Comparison of ENCODE assay signal across 8 mouse cellular contexts in the genomic region with DNA sequence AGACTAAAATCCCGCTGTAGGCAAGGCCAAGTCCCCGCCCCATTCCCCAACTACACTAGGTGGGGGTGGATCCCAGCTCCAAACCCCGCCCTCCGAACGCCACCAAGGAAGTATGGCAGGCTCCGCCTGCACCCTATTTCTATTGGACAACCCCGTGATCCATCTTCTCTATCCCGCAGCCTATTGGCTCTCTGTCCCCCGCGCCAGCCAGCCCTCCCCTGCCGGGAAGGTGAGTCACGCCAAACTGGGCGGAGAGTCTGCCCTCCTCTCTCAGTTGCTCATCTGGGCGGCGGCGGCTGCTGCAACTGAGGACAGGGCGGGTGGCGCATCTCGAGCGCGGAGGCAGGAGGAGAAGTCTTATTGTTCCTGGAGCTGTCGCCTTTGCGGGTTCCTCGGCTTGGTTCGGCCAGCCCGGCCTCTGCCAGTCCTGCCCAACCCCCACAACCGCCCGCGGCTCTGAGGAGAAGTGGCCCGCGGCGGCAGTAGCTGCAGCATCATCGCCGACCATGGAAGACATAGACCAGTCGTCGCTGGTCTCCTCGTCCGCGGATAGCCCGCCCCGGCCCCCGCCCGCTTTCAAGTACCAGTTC. TPM values are rescaled to one million over a fixed set of nuclear protein-coding genes. Genes with fewer than 3 reads are reported as not detected.
DNase-seq lines count a peak whose midpoint lies in the region; ATAC-seq and TF ChIP-seq lines count a peak whose summit lies in the region.

A gene (plus strand): TSS at position 265 of the 590 bp plus-strand sequence.

- TF ChIP-seq CTCF in bone marrow, adult 2 months (IDR thresholded peaks at IDR 0.05; ENCODE audit: control insufficient read depth, insufficient read depth, low read length): no peak
- no peak for TF ChIP-seq CTCF in midbrain, postnatal 0 days (IDR thresholded peaks at IDR 0.05)

- H3K27me3 ChIP-seq in embryonic facial prominence, embryonic 15.5 days: no peaks in the 10 kb centered on the region
- no peaks in the 10 kb centered on the region for H3K27me3 ChIP-seq in limb, embryonic 14.5 days (ENCODE audit: control insufficient read depth, insufficient read depth, low read length)
- no peaks in the 10 kb centered on the region for H3K27me3 ChIP-seq in midbrain, postnatal 0 days (ENCODE audit: insufficient read depth, low read length)

- peak; percentile 98 for TF ChIP-seq POLR2A in bone marrow, adult 2 months (IDR thresholded peaks at IDR 0.05; ENCODE audit: borderline replicate concordance, control insufficient read depth, low read depth, low read length)
- TF ChIP-seq POLR2A in limb, embryonic 14.5 days (IDR thresholded peaks at IDR 0.05; ENCODE audit: borderline replicate concordance, extremely low read depth, insufficient read depth, insufficient read length): peak; percentile 96

- peak within 1 kb of the TSS; percentile 48 for H3K4me2 ChIP-seq in embryonic facial prominence, embryonic 15.5 days (replicated peaks)
- H3K4me2 ChIP-seq in limb, embryonic 14.5 days (replicated peaks; ENCODE audit: low read depth, low read length, severe bottlenecking): peak within 1 kb of the TSS; percentile 46
- peak within 1 kb of the TSS; percentile 63 for H3K4me2 ChIP-seq in midbrain, postnatal 0 days (ENCODE audit: low read depth, low read length, poor library complexity, severe bottlenecking)

- peak within 1 kb of the TSS; percentile 97 for H3K9ac ChIP-seq in embryonic facial prominence, embryonic 15.5 days
- peak within 1 kb of the TSS; percentile 95 for H3K9ac ChIP-seq in limb, embryonic 14.5 days (ENCODE audit: low read depth, low read length, severe bottlenecking)
- H3K9ac ChIP-seq in midbrain, postnatal 0 days (replicated peaks; ENCODE audit: low read length, poor library complexity, severe bottlenecking): peak within 1 kb of the TSS; percentile 96

- under 1% methylated on average over 43 of the region's 43 CpGs for WGBS in bone marrow, adult 2 months
- 0% methylated on average over 43 of the region's 43 CpGs for WGBS in embryonic facial prominence, embryonic 15.5 days
- under 1% methylated on average over 38 of the region's 43 CpGs for WGBS in limb, embryonic 14.5 days
- under 1% methylated on average over 43 of the region's 43 CpGs for WGBS in midbrain, postnatal 0 days

- H3K9me3 ChIP-seq in embryonic facial prominence, embryonic 15.5 days (replicated peaks): no peaks in the 10 kb centered on the region
- no peaks in the 10 kb centered on the region for H3K9me3 ChIP-seq in limb, embryonic 14.5 days (ENCODE audit: control insufficient read depth, low read length)
- no peaks in the 10 kb centered on the region for H3K9me3 ChIP-seq in midbrain, postnatal 0 days (ENCODE audit: low read length)

- peak; percentile 98 for ATAC-seq in embryonic facial prominence, embryonic 15.5 days (ENCODE audit: insufficient number of reproducible peaks, low FRiP score, low TSS enrichment, low read depth)
- ATAC-seq in limb, embryonic 14.5 days (ENCODE audit: low FRiP score, low read depth): peak; percentile 97
- ATAC-seq in midbrain, postnatal 0 days (ENCODE audit: low FRiP score): peak; percentile 99

- peak within 1 kb of the TSS; percentile 87 for H3K4me3 ChIP-seq in bone marrow, adult 2 months (replicated peaks; ENCODE audit: control insufficient read depth, low read depth, low read length)
- peak within 1 kb of the TSS; percentile 95 for H3K4me3 ChIP-seq in embryonic facial prominence, embryonic 15.5 days (replicated peaks)
- peak within 1 kb of the TSS; percentile 98 for H3K4me3 ChIP-seq in limb, embryonic 14.5 days (replicated peaks; ENCODE audit: low read length)
- peak within 1 kb of the TSS; percentile 98 for H3K4me3 ChIP-seq in midbrain, postnatal 0 days (ENCODE audit: low read depth, low read length)

- DNase-seq in 416B (ENCODE audit: low read depth): peak; percentile 98
- DNase-seq in heart, adult 8-10 months (ENCODE audit: low spot score): peak; percentile 98
- DNase-seq in kidney, adult 9 months: peak; percentile 99
- DNase-seq in limb, embryonic 14.5 days (ENCODE audit: low spot score): peak; percentile 98
- DNase-seq in midbrain, postnatal 0 days (ENCODE audit: low spot score): peak; percentile 99
- DNase-seq in spleen, postnatal 14 days (ENCODE audit: low spot score in 2 of 2): peak; percentile 94

- no peaks in the 10 kb centered on the region for H3K36me3 ChIP-seq in embryonic facial prominence, embryonic 15.5 days
- no peaks in the 10 kb centered on the region for H3K36me3 ChIP-seq in limb, embryonic 14.5 days (ENCODE audit: control insufficient read depth, insufficient read depth, low read length)
- H3K36me3 ChIP-seq in midbrain, postnatal 0 days (ENCODE audit: insufficient read depth, low read length): no peaks in the 10 kb centered on the region

- peak within 1 kb of the TSS; percentile 98 for H3K27ac ChIP-seq in bone marrow, adult 2 months (ENCODE audit: control insufficient read depth, insufficient read depth, low read depth, low read length, poor library complexity)
- peak within 1 kb of the TSS; percentile 99 for H3K27ac ChIP-seq in embryonic facial prominence, embryonic 15.5 days (replicated peaks)
- peak within 1 kb of the TSS; percentile 98 for H3K27ac ChIP-seq in limb, embryonic 14.5 days (replicated peaks; ENCODE audit: low read depth, low read length)
- H3K27ac ChIP-seq in midbrain, postnatal 0 days (ENCODE audit: low read depth, low read length): peak within 1 kb of the TSS; percentile 97

- no peaks in the 10 kb centered on the region for H3K4me1 ChIP-seq in bone marrow, adult 2 months (ENCODE audit: control insufficient read depth, insufficient read depth, low read length)
- H3K4me1 ChIP-seq in embryonic facial prominence, embryonic 15.5 days: peaks cover 16% of the 10 kb centered on the region
- H3K4me1 ChIP-seq in limb, embryonic 14.5 days (ENCODE audit: control insufficient read depth, insufficient read depth, low read length): peaks cover 3% of the 10 kb centered on the region; the same call in 1 of the 2 replicates
- H3K4me1 ChIP-seq in midbrain, postnatal 0 days (ENCODE audit: insufficient read depth, low read length): peaks cover 3% of the 10 kb centered on the region; the same call in 1 of the 2 replicates

RNA-seq across cellular contexts. Expression of the gene that starts here (rescaled TPM):
- polyA plus RNA-seq in bone marrow, adult 2 months (2011; ENCODE audit: insufficient read depth, insufficient read length, low replicate concordance, missing spikeins): 45.8 and 128 TPM in 2 replicates
- polyA plus RNA-seq in embryonic facial prominence, embryonic 15.5 days (2015; fragmentation: Nextera tagmentation; extraction: Ambion mirVana): 82.4 and 94.4 TPM in 2 replicates
- total RNA-seq in heart, adult 8-10 months (2022): 10 to 100 TPM; 74.8 to 89.2 (median 82.4) TPM
- polyA plus RNA-seq in limb, embryonic 14.5 days (2012; rRNA removed): 212 and 222 TPM in 2 replicates
- polyA plus RNA-seq in limb, embryonic 14.5 days (2014; fragmentation: Nextera tagmentation; extraction: Ambion mirVana): 65.8 and 74.5 TPM in 2 replicates
- total RNA-seq in midbrain, postnatal 0 days (2014; rRNA removed): 322 and 368 TPM in 2 replicates
- 144 and 153 TPM in 2 replicates for polyA plus RNA-seq in midbrain, postnatal 0 days (2015; fragmentation: Nextera tagmentation; extraction: Ambion mirVana)

Comparison
In these comparisons a context has a peak if more than half of its experiments do, and no peak if none do; other contexts are left out.
1. Peak in every context shown above with its lines: DNase-seq, ATAC-seq, H3K4me3 ChIP-seq and H3K27ac ChIP-seq.